Mouse (Mus musculus): ENCODE measurements around the gene Spag8. TPM values are rescaled to one million over a fixed set of nuclear protein-coding genes. Genes with fewer than 3 reads are reported as not detected.

Spag8 gene
- polyA plus RNA-seq, 1 experiment from 2014 or later, result 0.74 TPM

Small RNA genes within 50 kb of the gene (microRNA-seq; reads per million reads assigned to microRNA genes)
- 0.25 reads per million for gene Gm25262

Other genes with a start within 250 kb of the Spag8 start
- gene Fam166b, start 224.5 kb downstream of the Spag8 start, polyA plus RNA-seq (2014; fragmentation: Nextera tagmentation; extraction: Ambion mirVana), result 0.18 TPM in 1 of 2 replicates, not detected in the other
- 8.6 and 9.5 TPM in 2 replicates for gene Tesk1, start 211.7 kb downstream of the Spag8 start, polyA plus RNA-seq (2014; fragmentation: Nextera tagmentation; extraction: Ambion mirVana)
- 4.2 and 4.8 TPM in 2 replicates for gene Cd72, start 199.0 kb downstream of the Spag8 start, polyA plus RNA-seq (2014; fragmentation: Nextera tagmentation; extraction: Ambion mirVana)
- gene Sit1, start 169.9 kb downstream of the Spag8 start, polyA plus RNA-seq (2014; fragmentation: Nextera tagmentation; extraction: Ambion mirVana), result not detected in 2 replicates
- 109 and 128 TPM in 2 replicates for gene Ccdc107, start 160.7 kb downstream of the Spag8 start, polyA plus RNA-seq (2014; fragmentation: Nextera tagmentation; extraction: Ambion mirVana)
- gene Arhgef39, start 153.9 kb downstream of the Spag8 start, polyA plus RNA-seq (2014; fragmentation: Nextera tagmentation; extraction: Ambion mirVana), result 42.5 and 47.6 TPM in 2 replicates
- gene Car9, start 146.6 kb downstream of the Spag8 start, polyA plus RNA-seq (2014; fragmentation: Nextera tagmentation; extraction: Ambion mirVana), result 4.0 and 9.4 TPM in 2 replicates
- gene Tpm2, start 129.8 kb downstream of the Spag8 start, polyA plus RNA-seq (2014; fragmentation: Nextera tagmentation; extraction: Ambion mirVana), result 516 and 574 TPM in 2 replicates
- 64.8 and 68.6 TPM in 2 replicates for gene Creb3, start 91.3 kb downstream of the Spag8 start, polyA plus RNA-seq (2014; fragmentation: Nextera tagmentation; extraction: Ambion mirVana)
- gene Tln1, start 90.9 kb downstream of the Spag8 start, polyA plus RNA-seq (2014; fragmentation: Nextera tagmentation; extraction: Ambion mirVana), result 66.0 and 69.8 TPM in 2 replicates
- 25.4 and 29.7 TPM in 2 replicates for gene Rgp1, start 74.9 kb downstream of the Spag8 start, polyA plus RNA-seq (2014; fragmentation: Nextera tagmentation; extraction: Ambion mirVana)
- 13.2 and 15.5 TPM in 2 replicates for gene Gba2, start 74.7 kb downstream of the Spag8 start, polyA plus RNA-seq (2014; fragmentation: Nextera tagmentation; extraction: Ambion mirVana)
- 0.49 and 1.3 TPM in 2 replicates for gene Msmp, start 69.1 kb downstream of the Spag8 start, polyA plus RNA-seq (2014; fragmentation: Nextera tagmentation; extraction: Ambion mirVana)
- gene Npr2, start 21.7 kb downstream of the Spag8 start, polyA plus RNA-seq (2014; fragmentation: Nextera tagmentation; extraction: Ambion mirVana), result 11.1 and 12.1 TPM in 2 replicates
- 113 and 115 TPM in 2 replicates for gene Hint2, start 2.9 kb upstream of the Spag8 start, polyA plus RNA-seq (2014; fragmentation: Nextera tagmentation; extraction: Ambion mirVana)
- 4.2 TPM in 2 replicates for gene Tmem8b, start 15.4 kb upstream of the Spag8 start, polyA plus RNA-seq (2014; fragmentation: Nextera tagmentation; extraction: Ambion mirVana)
- gene Fam221b, start 15.6 kb upstream of the Spag8 start, polyA plus RNA-seq (2014; fragmentation: Nextera tagmentation; extraction: Ambion mirVana), result 2.9 and 3.9 TPM in 2 replicates
- gene Olfr70, start 47.2 kb upstream of the Spag8 start, polyA plus RNA-seq (2014; fragmentation: Nextera tagmentation; extraction: Ambion mirVana), result not detected in 2 replicates
- gene Olfr71, start 56.7 kb upstream of the Spag8 start, polyA plus RNA-seq (2014; fragmentation: Nextera tagmentation; extraction: Ambion mirVana), result not detected in 2 replicates
- 0.61 and 0.85 TPM in 2 replicates for gene Hrct1, start 73.6 kb upstream of the Spag8 start, polyA plus RNA-seq (2014; fragmentation: Nextera tagmentation; extraction: Ambion mirVana)
- 0.04 TPM in 1 of 2 replicates, not detected in the other for gene Spaar, start 76.4 kb upstream of the Spag8 start, polyA plus RNA-seq (2014; fragmentation: Nextera tagmentation; extraction: Ambion mirVana)
- not detected in 2 replicates for gene Olfr159, start 117.4 kb upstream of the Spag8 start, polyA plus RNA-seq (2014; fragmentation: Nextera tagmentation; extraction: Ambion mirVana)
- gene Olfr156, start 170.3 kb upstream of the Spag8 start, polyA plus RNA-seq (2014; fragmentation: Nextera tagmentation; extraction: Ambion mirVana), result not detected in 2 replicates
- gene Olfr157, start 186.6 kb upstream of the Spag8 start, polyA plus RNA-seq (2014; fragmentation: Nextera tagmentation; extraction: Ambion mirVana), result not detected in 2 replicates
- not detected in 2 replicates for gene Olfr155, start 198.0 kb upstream of the Spag8 start, polyA plus RNA-seq (2014; fragmentation: Nextera tagmentation; extraction: Ambion mirVana)
- 27.6 and 30.8 TPM in 2 replicates for gene Reck, start 221.9 kb upstream of the Spag8 start, polyA plus RNA-seq (2014; fragmentation: Nextera tagmentation; extraction: Ambion mirVana)